Mouse (Mus musculus) cerebellum, adult 9-10 months (tissue): Measurements from ENCODE around the gene Tmem54.

Source experiments
- DNase-seq: peaks from one replicate; pipeline ENCODE4 v3.0.0; 2022

The Tmem54 gene

DNA sequence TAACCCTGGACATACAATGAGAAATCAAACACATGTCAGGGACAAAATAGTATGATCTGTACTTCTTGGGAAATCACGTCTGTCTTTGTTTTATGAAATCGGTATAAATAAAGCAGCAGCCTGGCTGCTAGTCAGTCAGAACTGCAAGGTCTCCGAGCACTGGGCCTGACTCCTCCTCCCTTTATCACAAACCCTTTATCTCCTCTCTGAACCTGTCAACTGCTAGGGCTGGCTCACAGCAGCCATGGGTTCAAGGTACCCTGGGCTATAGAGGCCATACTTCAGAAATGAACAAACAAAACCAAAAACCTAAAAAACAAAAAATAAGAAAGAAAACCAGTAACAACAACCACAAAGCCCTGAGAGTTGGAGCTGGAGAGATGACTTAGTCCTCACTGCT is 53.2 kb downstream of the Tmem54 start:
- no peak for DNase-seq

DNA sequence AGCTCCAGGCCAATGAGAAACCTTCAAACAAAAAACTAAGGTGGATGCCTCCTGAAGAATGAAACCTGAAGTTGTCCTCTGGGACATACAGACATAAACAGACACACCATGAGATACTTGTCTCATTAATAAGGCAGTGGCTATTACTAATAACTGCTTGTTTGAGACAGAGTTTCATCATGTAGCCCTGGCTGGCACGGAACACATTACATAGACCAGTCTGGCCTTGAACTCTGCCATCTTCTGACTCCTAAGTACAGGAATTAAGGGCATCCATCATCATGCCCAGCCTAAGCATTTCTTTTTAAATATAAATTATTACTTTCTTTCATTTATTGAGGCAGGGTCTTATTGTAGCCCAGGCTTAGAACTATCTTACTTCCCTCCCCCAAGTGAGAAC is 55.7 kb downstream of the Tmem54 start:
- DNase-seq: no peak
